Mouse (Mus musculus): Measurements from ENCODE around the gene Cyp4a12b. TPM values are rescaled to one million over a fixed set of nuclear protein-coding genes. Genes with fewer than 3 reads are reported as not detected.
"Not testable (repeated sequence)": the region's sequence is repeated elsewhere in the genome, so short reads cannot be mapped to it uniquely, and the experiment has no call there.

The Cyp4a12b gene
- not detected for total RNA-seq (2021)
- long read RNA-seq, experiment 1: 0 reads
- long read RNA-seq, experiment 2: 0 reads

DNA sequence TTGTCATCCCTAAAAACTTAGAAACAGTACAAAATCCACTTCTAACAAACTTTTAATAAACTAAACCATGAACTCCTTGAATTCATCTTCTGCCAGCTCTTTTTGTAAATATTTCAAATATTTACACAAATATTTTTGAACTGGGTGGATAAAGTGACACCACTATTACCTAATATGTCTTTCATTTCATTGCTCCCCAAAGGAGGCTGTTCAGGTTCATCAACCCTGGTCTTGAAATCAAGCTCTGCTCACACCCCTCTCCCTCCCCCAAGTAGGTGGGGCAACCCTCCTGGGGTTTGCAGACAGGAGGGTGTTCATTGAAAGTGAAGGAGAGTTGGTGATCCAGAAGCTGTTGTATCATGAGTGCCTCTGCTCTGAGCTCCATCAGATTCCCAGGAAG is at the start of gene Cyp4a12b:
Cyp4a12b (plus strand) TSS at position 301 of the 400 bp plus-strand sequence.
- intact Hi-C loops (cut with DNase I): not testable (repeated sequence)

DNA sequence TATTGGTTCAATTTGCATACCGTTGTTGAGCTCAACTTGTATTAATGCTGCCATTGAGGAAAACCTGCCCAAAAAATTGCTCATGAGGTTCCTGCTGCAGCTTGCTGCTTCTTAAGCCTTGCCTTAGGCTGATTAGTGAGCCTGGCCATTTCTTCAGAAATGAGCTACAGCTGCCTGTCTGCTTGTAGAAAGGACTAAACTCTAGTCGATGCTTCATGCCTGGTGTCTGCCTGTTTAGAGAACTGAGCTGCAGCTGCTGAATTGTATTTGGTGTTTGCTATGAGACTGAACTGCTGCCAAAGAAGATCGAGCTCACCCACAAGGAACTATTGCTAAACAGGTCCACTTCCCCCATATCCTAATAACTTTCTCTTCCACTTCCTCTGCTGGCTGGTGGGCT is 45.8 kb upstream of the Cyp4a12b start:
- intact Hi-C loops (cut with DNase I); DNase-seq: not testable (repeated sequence)

More for the DNA sequence above, at the start of gene Cyp4a12b:
- DNase-seq: not testable (repeated sequence)

DNA sequence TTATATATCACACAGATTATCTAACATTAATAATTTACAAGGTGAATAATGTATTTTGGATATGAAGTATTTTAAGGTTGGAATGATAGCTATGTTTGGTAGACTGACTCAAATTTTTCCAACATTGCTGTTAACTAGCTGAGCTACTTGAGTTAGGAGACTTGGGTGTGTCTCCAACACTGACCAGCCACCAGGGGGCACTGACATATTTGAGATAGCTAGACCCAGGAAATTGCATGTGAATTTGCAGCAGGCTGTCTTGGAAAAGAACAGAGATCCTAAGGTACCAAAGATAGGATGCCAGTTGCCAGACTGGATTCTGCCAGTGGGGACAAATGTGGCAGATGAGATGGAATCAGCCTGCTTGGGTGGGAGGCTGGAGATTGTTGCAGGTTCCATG is 43.4 kb upstream of the Cyp4a12b start:
- DNase-seq; intact Hi-C loops (cut with DNase I): not testable (repeated sequence)

DNA sequence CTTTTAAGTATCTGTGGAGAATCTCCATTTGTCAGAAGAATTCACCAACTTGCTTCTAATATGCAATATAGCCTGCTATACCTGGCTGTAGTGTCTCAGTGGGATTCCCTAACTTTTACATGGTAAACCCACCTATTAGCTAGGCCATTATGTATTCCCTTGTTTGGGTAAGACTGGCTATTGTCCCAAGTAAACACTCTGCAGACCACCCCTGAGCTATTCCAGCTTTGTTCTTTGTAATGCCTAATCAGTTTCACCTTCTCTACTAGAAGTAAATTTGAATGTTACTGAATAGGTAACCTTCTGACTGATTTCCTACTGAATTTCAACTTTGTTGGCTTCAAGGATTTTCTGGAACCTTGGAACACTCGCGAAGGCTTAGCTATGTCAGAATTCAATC is 15.2 kb upstream of the Cyp4a12b start:
- DNase-seq; intact Hi-C loops (cut with DNase I): not testable (repeated sequence)

DNA sequence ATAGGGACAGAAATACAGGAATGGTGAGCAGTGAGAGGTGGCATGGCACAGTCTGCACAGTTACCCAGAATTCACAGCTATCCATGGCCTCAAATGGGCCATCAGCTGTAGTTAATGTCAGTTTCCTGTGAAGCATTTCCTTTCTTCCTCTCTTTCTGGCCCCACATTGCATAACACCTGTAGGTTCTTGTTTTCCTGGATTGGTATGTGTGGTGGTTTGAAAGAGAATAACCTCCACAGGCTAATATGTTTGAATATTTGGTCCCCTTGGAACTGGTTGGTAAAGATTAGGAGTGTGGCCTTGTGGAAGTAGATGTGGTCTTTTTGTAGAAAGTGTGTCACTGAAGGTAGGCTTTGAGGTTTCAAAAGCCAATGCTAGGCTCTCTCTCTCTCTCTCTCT is 14.5 kb upstream of the Cyp4a12b start:
- DNase-seq; intact Hi-C loops (cut with DNase I): not testable (repeated sequence)

DNA sequence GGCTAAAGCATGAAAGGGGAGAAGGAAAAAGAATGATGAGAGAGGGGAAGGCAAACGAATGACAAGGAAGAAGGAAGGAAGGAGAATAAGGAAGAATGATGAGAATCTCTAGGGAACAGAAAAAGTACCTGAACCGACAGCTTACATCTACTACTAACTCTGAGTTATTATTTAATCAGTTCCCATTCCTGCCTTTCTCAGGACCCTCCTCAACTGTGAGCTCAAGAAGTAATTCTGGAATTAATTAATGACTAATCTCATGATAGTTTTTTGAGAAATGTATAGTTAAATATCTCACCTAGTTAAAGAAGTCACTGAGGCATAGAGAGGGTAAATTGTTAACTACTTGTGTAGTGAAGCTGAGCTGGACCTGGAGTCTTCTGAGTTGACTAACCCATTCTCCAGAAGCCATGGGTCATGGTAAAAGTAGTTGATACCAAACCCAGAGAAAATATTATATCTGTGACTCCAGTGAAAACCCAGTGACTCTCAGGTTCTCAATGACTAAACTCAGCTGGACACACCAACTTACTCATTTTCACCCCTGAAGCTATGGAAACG is 39.2 kb downstream of the Cyp4a12b start:
- DNase-seq: no peak
- intact Hi-C loops (cut with DNase I): no loop called here

DNA sequence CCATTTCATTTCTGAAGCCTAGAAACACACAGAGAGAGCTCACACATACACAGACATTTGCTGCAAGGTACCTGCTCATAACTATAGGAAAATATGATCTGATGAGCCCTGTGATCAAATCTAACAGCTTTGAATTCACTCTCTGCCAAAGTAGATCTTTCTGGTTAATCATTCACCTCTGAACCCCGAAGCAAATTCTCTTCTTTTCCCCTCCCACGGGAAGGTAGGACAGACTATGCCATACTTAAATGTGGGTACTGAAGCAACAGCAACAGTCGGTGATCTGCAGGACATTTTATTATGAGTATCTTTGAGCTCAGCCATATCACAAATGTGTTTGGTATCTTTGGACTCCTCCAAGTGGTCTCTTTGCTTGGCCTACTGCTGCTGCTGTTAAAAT is 40.9 kb downstream of the Cyp4a12b start, which contains the start of gene Cyp4a30b:
Cyp4a30b (plus strand) TSS at position 301 of the 400 bp plus-strand sequence.
- DNase-seq: no peak
- intact Hi-C loops (cut with DNase I): no loop called here

DNA sequence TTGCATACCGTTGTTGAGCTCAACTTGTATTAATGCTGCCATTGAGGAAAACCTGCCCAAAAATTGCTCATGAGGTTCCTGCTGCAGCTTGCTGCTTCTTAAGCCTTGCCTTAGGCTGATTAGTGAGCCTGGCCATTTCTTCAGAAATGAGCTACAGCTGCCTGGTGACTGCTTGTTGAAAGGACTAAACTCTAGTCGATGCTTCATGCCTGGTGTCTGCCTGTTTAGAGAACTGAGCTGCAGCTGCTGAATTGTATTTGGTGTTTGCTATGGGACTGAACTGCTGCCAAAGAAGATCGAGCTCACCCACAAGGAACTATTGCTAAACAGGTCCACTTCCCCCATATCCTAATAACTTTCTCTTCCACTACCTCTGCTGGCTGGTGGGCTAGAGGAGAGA is 62.2 kb downstream of the Cyp4a12b start:
- intact Hi-C loops (cut with DNase I); DNase-seq: not testable (repeated sequence)

DNA sequence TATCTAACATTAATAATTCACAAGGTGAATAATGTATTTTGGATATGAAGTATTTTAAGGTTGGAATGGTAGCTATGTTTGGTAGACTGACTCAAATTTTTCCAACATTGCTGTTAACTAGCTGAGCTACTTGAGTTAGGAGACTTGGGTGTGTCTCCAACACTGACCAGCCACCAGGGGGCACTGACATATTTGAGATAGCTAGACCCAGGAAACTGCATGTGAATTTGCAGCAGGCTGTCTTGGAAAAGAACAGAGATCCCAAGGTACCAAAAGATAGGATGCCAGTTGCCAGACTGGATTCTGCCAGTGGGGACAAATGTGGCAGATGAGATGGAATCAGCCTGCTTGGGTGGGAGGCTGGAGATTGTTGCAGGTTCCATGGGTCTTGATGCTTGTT is 64.6 kb downstream of the Cyp4a12b start:
- peak in 1 of 2 experiments; percentile 14 for DNase-seq
- intact Hi-C loops (cut with DNase I): loop anchor here (5.0 kb wide), 1 partner anchor 231 kb away; no protein-coding TSS in a partner anchor

DNA sequence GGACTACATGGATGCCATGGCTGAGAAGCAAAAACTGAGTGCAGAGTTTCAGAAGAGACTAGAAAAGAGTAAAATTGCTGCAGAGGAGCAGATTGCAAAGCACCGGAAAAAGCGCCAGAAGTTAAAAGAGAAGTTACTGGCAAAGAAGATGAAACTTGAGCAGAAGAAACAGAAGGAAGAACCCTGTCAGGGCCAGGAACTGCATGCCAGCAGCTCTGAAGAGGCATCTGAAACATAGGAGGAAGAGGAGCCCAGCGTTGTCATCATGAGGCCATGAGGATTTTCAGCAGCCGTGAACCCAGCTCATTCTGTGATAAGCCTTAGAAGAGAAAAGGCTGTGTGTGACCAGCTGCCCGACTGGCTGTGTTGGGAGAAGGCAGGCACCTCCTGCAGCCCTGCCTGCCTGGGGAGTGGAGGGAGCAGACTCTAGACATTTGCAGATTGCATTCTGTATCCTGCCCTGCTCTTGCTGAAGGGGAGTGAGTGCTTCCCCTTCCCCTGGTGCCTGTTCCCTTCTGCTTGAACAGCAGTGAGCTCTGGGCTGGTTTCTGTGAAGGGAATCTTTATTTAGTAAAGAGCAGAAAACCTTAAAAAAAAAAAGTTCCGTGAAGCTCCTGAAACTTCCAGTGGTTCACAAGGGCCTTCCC is 69.7 kb downstream of the Cyp4a12b start:
- intact Hi-C loops (cut with DNase I): no loop called here
- no peak for DNase-seq

Other genes starting within 250 kb of the Cyp4a12b start
- gene Cyp4a29, start 169.5 kb upstream of the Cyp4a12b start, total RNA-seq (2021): not detected
- not detected for gene Cyp4a12a, start 112.6 kb upstream of the Cyp4a12b start, total RNA-seq (2021)
- gene Cyp4a30b, start 41.0 kb downstream of the Cyp4a12b start, total RNA-seq (2021): not detected
- under 1 TPM in 1 of 2 experiments, not detected in 1; 0.13 TPM for gene Cyp4a14, start 84.5 kb downstream of the Cyp4a12b start, total RNA-seq (2021)
- under 1 TPM in 1 of 2 experiments, not detected in 1; 0.15 TPM for gene Cyp4a10, start 106.6 kb downstream of the Cyp4a12b start, total RNA-seq (2021)
- not detected for gene Cyp4a31, start 152.0 kb downstream of the Cyp4a12b start, total RNA-seq (2021)
- not detected for gene Cyp4a32, start 189.3 kb downstream of the Cyp4a12b start, total RNA-seq (2021)
- gene Cyp4b1, start 236.1 kb downstream of the Cyp4a12b start, total RNA-seq (2021): 1 to 10 TPM; 2.5 to 3.6 TPM

All from gastrocnemius, postnatal 36 days (tissue).